Mouse (Mus musculus) CH12.LX (cell line): ENCODE data around the gene Gm45717. TPM values are rescaled to one million over a fixed set of nuclear protein-coding genes. Genes with fewer than 3 reads are reported as not detected.

Source experiments
- DNase-seq: peaks from one replicate; pipeline ENCODE4 v3.0.0-alpha.2; 2013; ENCODE audit errors: extremely low read depth
- H3K27ac ChIP-seq: 2 replicates; pipeline ENCODE4 v1.5.1; 2012; ENCODE audit warnings: low read depth, mild to moderate bottlenecking, control low read depth, moderate library complexity; ENCODE audit not compliant: insufficient read depth
- H3K27me3 ChIP-seq: replicated peaks from 2 replicates; pipeline ENCODE3; 2012; ENCODE audit warnings: inconsistent platforms
- H3K36me3 ChIP-seq, 2 experiments: replicated peaks in 1 of 2; 2 replicates each; pipeline versions ENCODE3 to v1.6.1; 2012; ENCODE audit warnings: inconsistent platforms in 1 of 2, low read length in 1 of 2, mild to moderate bottlenecking in 1 of 2, mixed read lengths in 1 of 2, moderate library complexity in 1 of 2; ENCODE audit not compliant: control insufficient read depth in 1 of 2, insufficient read depth in 1 of 2
- H3K4me1 ChIP-seq, 2 experiments: 2 replicates each; pipeline ENCODE4 v1.6.1; 2012; ENCODE audit warnings: inconsistent platforms in 1 of 2, moderate library complexity in 1 of 2; ENCODE audit not compliant: insufficient read depth in 2 of 2, control insufficient read depth in 1 of 2
- H3K4me2 ChIP-seq: 2 replicates; pipeline ENCODE4 v1.6.1; 2012; ENCODE audit warnings: low read depth, mild to moderate bottlenecking, control low read depth; ENCODE audit not compliant: poor library complexity, insufficient read depth, severe bottlenecking
- H3K4me3 ChIP-seq, 3 experiments: fragments of 150-350 bp in 1 of 3; sonication (generic) in 1 of 3; replicated peaks in 1 of 3; 2 replicates each; pipeline versions ENCODE3 to v1.5.1; 2011 to 2012; ENCODE audit warnings: low read depth in 2 of 3, low read length in 2 of 3, mild to moderate bottlenecking in 2 of 3, moderate library complexity in 2 of 3, control low read depth in 1 of 3, improper control_type of control experiment in 1 of 3, inconsistent platforms in 1 of 3, mixed read lengths in 1 of 3; ENCODE audit not compliant: poor library complexity in 1 of 3
- H3K79me2 ChIP-seq: replicated peaks from 2 replicates; pipeline ENCODE4 v1.6.1; 2012; ENCODE audit warnings: mild to moderate bottlenecking, moderate library complexity; ENCODE audit not compliant: control insufficient read depth, poor library complexity, insufficient read depth, severe bottlenecking; ENCODE audit errors: extremely low read depth
- H3K9ac ChIP-seq: 2 replicates; pipeline ENCODE4 v1.6.1; 2012; ENCODE audit warnings: low read depth, mild to moderate bottlenecking, control low read depth, moderate library complexity; ENCODE audit not compliant: insufficient read depth
- H3K9me3 ChIP-seq: replicated peaks from 2 replicates; pipeline ENCODE3; 2012; ENCODE audit warnings: low read length, inconsistent platforms, mixed read lengths
- BHLHE40 ChIP-seq: IDR thresholded peaks from 2 replicates; pipeline ENCODE4 v1.6.1; 2011; ENCODE audit warnings: mild to moderate bottlenecking, low read depth, low read length, improper control_type of control experiment
- E2F4 ChIP-seq: IDR thresholded peaks from 2 replicates; pipeline ENCODE4 v1.6.1; 2011; ENCODE audit warnings: low read depth, low read length, improper control_type of control experiment; ENCODE audit not compliant: insufficient replicate concordance
- ELF1 ChIP-seq: IDR thresholded peaks from 2 replicates; pipeline ENCODE4 v1.6.1; 2014; ENCODE audit warnings: low read depth, mild to moderate bottlenecking, inconsistent platforms, low read length, improper control_type of control experiment
- EP300 ChIP-seq: IDR thresholded peaks from 2 replicates; pipeline ENCODE4 v1.6.1; 2011; ENCODE audit warnings: low read length, improper control_type of control experiment
- ETS1 ChIP-seq: conservative IDR thresholded peaks from 2 replicates; pipeline ENCODE4 v1.6.1; 2012; ENCODE audit warnings: low read depth, mild to moderate bottlenecking, inconsistent platforms, low read length, improper control_type of control experiment, moderate library complexity
- MAX ChIP-seq: IDR thresholded peaks from 2 replicates; pipeline ENCODE4 v1.6.1; 2011; ENCODE audit warnings: low read length, improper control_type of control experiment
- MEF2A ChIP-seq: IDR thresholded peaks from 2 replicates; pipeline ENCODE4 v1.6.1; 2014; ENCODE audit warnings: low read depth, mild to moderate bottlenecking, inconsistent platforms, low read length, improper control_type of control experiment, borderline replicate concordance
- MYC ChIP-seq: IDR thresholded peaks from 2 replicates; pipeline ENCODE4 v1.6.1; 2011; ENCODE audit warnings: low read depth, mild to moderate bottlenecking, improper control_type of control experiment, low read length
- NELFE ChIP-seq: IDR thresholded peaks from 2 replicates; pipeline ENCODE4 v1.6.1; 2011; ENCODE audit warnings: low read depth, low read length, improper control_type of control experiment
- NRF1 ChIP-seq: IDR thresholded peaks from 2 replicates; pipeline ENCODE4 v1.6.1; 2014; ENCODE audit warnings: low read depth, mild to moderate bottlenecking, inconsistent platforms, low read length, improper control_type of control experiment, moderate library complexity
- PAX5 ChIP-seq: IDR thresholded peaks from 2 replicates; pipeline ENCODE4 v1.6.1; 2012; ENCODE audit warnings: low read length, inconsistent platforms, mixed read lengths
- RCOR1 ChIP-seq: conservative IDR thresholded peaks from 2 replicates; pipeline ENCODE4 v1.6.1; 2012; ENCODE audit warnings: low read depth, mild to moderate bottlenecking, inconsistent platforms, low read length, improper control_type of control experiment
- SIN3A ChIP-seq: IDR thresholded peaks from 2 replicates; pipeline ENCODE4 v1.6.1; 2012; ENCODE audit warnings: low read length, improper control_type of control experiment, inconsistent platforms
- TBP ChIP-seq: conservative IDR thresholded peaks from 2 replicates; pipeline ENCODE4 v1.6.1; 2011; ENCODE audit warnings: low read depth, low read length, improper control_type of control experiment
- TCF12 ChIP-seq: IDR thresholded peaks from 2 replicates; pipeline ENCODE4 v1.6.1; 2014; ENCODE audit warnings: low read depth, mild to moderate bottlenecking, inconsistent platforms, low read length, improper control_type of control experiment
- UBTF ChIP-seq: IDR thresholded peaks from 2 replicates; pipeline ENCODE4 v1.6.1; 2012; ENCODE audit warnings: low read depth, mild to moderate bottlenecking, inconsistent platforms, low read length, improper control_type of control experiment, moderate library complexity
- USF2 ChIP-seq: conservative IDR thresholded peaks from 2 replicates; pipeline ENCODE4 v1.6.1; 2011; ENCODE audit warnings: low read depth, low read length, improper control_type of control experiment
- ZC3H11A ChIP-seq: IDR thresholded peaks from 2 replicates; pipeline ENCODE4 v1.6.1; 2012; ENCODE audit warnings: low read depth, mild to moderate bottlenecking, inconsistent platforms, low read length, improper control_type of control experiment
- ZMIZ1 ChIP-seq: IDR thresholded peaks from 2 replicates; pipeline ENCODE4 v1.6.1; 2012; ENCODE audit warnings: low read depth, mild to moderate bottlenecking, inconsistent platforms, low read length, improper control_type of control experiment
- dilution Hi-C: fragments of 300-500 bp; cut with MboI; formaldehyde crosslinking; loops from 2 replicates; pipeline ENCODE4 v1.14.3; 2020; ENCODE audit warnings: low sequenced_read_pairs; ENCODE audit not compliant: extremely low pct_unique_long_range_greater_than_20kb, extremely low pct_ligation_motif_present
- in situ Hi-C: fragments of 300-500 bp; cut with MboI; formaldehyde crosslinking; loops from 3 replicates; pipeline ENCODE4 v1.14.3; 2019; ENCODE audit warnings: low sequenced_read_pairs, low pct_ligation_motif_present, low pct_unique_long_range_greater_than_20kb, mixed read lengths
- polyA plus RNA-seq: library from polyadenylated mRNA; unstranded; fragments of >175 nt; gene quantifications from 2 replicates; pipeline ENCODE4 v1.2.1, GENCODE M21; 2012; ENCODE audit warnings: low read depth; ENCODE audit not compliant: insufficient read length
- total RNA-seq, 2 experiments: library from RNA; depleted of rRNA; stranded (reverse); fragments of 300-350 nt in 1 of 2; fragments of >200 nt in 1 of 2; gene quantifications; 2 replicates each; pipeline ENCODE4 v1.2.3; 2012 to 2014

Gene Gm45717
- total and polyA plus RNA-seq, 3 experiments = not detected

- Histone ChIP-seq H3K27me3 (peaks cover 19% of the 10 kb centered on the region), H3K9me3 (peaks cover 2% of the 10 kb centered on the region), H3K4me3 (peak overlapping the region in 1 of 3 experiments; percentile 49), H3K36me3 (no peaks in the 10 kb centered on the region), H3K79me2 (no peaks in the 10 kb centered on the region), H3K27ac (no peak overlapping the region), H3K9ac (no peak overlapping the region), H3K4me1 (peaks cover under 1 to 8% of the 10 kb centered on the region in 2 experiments; a peak in 3 of 4 replicates), H3K4me2 (0 out of 2 replicates have a peak overlapping the region, but pooled peaks have one; percentile 77)
- dilution Hi-C loops (no loop called here), in situ Hi-C loops (no loop called here)
- DNase-seq = no peak
- TF ChIP-seq TBP = no peak
- no peak for TF ChIP-seq NRF1
- TF ChIP-seq MEF2A = no peak
- TF ChIP-seq PAX5 = no peak
- no peak for TF ChIP-seq BHLHE40
- no peak for TF ChIP-seq MAX
- TF ChIP-seq NELFE = no peak
- TF ChIP-seq ZC3H11A = no peak
- TF ChIP-seq ZMIZ1 = no peak
- TF ChIP-seq USF2 = no peak
- no peak for TF ChIP-seq UBTF
- no peak for TF ChIP-seq SIN3A
Measured at GRCm38 (mm10) chr7:140923070-140923775, 32.5 kb downstream of the Gm45717 start.

- no peaks in the 10 kb centered on the region for H3K79me2 ChIP-seq
- TF ChIP-seq MYC = peak; percentile 61; the same call in 1 of the 2 replicates
- no peak for TF ChIP-seq EP300
- TF ChIP-seq ELF1 = peak; percentile 46
- no peak for TF ChIP-seq TCF12
- no peak for TF ChIP-seq PAX5
- TF ChIP-seq SIN3A = 0 out of 2 replicates have a peak, but pooled peaks have one; percentile 39
- TF ChIP-seq E2F4 = no peak
- TF ChIP-seq ZC3H11A = no peak
- no peak for TF ChIP-seq RCOR1
- TF ChIP-seq ETS1 = no peak
- no peak for TF ChIP-seq UBTF
- TF ChIP-seq MAX = peak; percentile 69
- TF ChIP-seq MEF2A = no peak
- TF ChIP-seq BHLHE40 = peak; percentile 59
- H3K9me3 ChIP-seq = peaks cover 2% of the 10 kb centered on the region
- DNase-seq = no peak
- in situ Hi-C loops = no loop called here
- no peaks in the 10 kb centered on the region for H3K36me3 ChIP-seq
- no peak overlapping the region for H3K27ac ChIP-seq
- dilution Hi-C loops = no loop called here
- peaks cover 19% of the 10 kb centered on the region for H3K27me3 ChIP-seq
- H3K4me2 ChIP-seq = peak overlapping the region; percentile 77
- H3K4me1 ChIP-seq = peaks cover 8% of the 10 kb centered on the region in 2 experiments; a peak in 3 of 4 replicates
- peak overlapping the region in 1 of 3 experiments; percentile 49 for H3K4me3 ChIP-seq
- no peak overlapping the region for H3K9ac ChIP-seq
Measured at GRCm38 (mm10) chr7:140922398-140923069, 33.2 kb downstream of the Gm45717 start.
